Mouse (Mus musculus) hindbrain, embryonic 15.5 days (tissue): ENCODE data around the gene Wnk1. TPM values are rescaled to one million over a fixed set of nuclear protein-coding genes. Genes with fewer than 3 reads are reported as not detected.
A peak's percentile ranks its signal among the peaks of the same experiment; 100 is the strongest.
"Not testable (repeated sequence)": the region's sequence is repeated elsewhere in the genome, so short reads cannot be mapped to it uniquely, and the experiment has no call there.

ENCODE experiments used
- ATAC-seq: fragments of 200-750 bp; cut with Nextera tagmentation; 2 replicates; pipeline ENCODE4 v1.8.0; 2017; ENCODE audit warnings: low read depth, moderate number of reproducible peaks, moderate TSS enrichment; ENCODE audit not compliant: low FRiP score
- H3K27ac ChIP-seq: fragments of 300-500 bp; sonication (generic); replicated peaks from 2 replicates; pipeline ENCODE4 v1.5.1; 2015; ENCODE audit warnings: mild to moderate bottlenecking, inconsistent platforms
- H3K27me3 ChIP-seq: fragments of 300-500 bp; sonication (generic); 2 replicates; pipeline ENCODE4 v1.6.1; 2015; ENCODE audit warnings: control low read depth, inconsistent platforms
- H3K36me3 ChIP-seq: fragments of 300-500 bp; sonication (generic); 2 replicates; pipeline ENCODE4 v1.6.1; 2015; ENCODE audit warnings: control low read depth, inconsistent platforms
- H3K4me1 ChIP-seq: fragments of 300-500 bp; sonication (generic); replicated peaks from 2 replicates; pipeline ENCODE4 v1.6.1; 2015; ENCODE audit warnings: control low read depth, inconsistent platforms
- H3K4me2 ChIP-seq: fragments of 300-500 bp; sonication (generic); 2 replicates; pipeline ENCODE4 v1.6.1; 2015; ENCODE audit warnings: moderate library complexity, mild to moderate bottlenecking, inconsistent platforms
- H3K4me3 ChIP-seq: fragments of 300-500 bp; sonication (generic); 2 replicates; pipeline ENCODE4 v1.5.1; 2015; ENCODE audit warnings: mild to moderate bottlenecking, inconsistent platforms
- H3K9ac ChIP-seq: fragments of 300-500 bp; sonication (generic); 2 replicates; pipeline ENCODE4 v1.6.1; 2015; ENCODE audit warnings: inconsistent platforms
- H3K9me3 ChIP-seq: fragments of 300-500 bp; sonication (generic); 2 replicates; pipeline ENCODE4 v1.6.1; 2016; ENCODE audit warnings: control low read depth, inconsistent platforms
- WGBS: fragments of 180-500 bp; shearing (Covaris S2); methylation state at CpG from one replicate; pipeline ENCODE4 v1.1.7; 2015; 5-methylcytosine and 5-hydroxymethylcytosine counted together
- polyA plus RNA-seq: library from polyadenylated mRNA; unstranded; fragments of >200 nt; fragmentation: Nextera tagmentation; extraction: Ambion mirVana; gene quantifications from 2 replicates; pipeline ENCODE4 v1.2.1, GENCODE M21; 2015

The Wnk1 gene
- 46.6 and 48.4 TPM in 2 replicates for polyA plus RNA-seq

DNA sequence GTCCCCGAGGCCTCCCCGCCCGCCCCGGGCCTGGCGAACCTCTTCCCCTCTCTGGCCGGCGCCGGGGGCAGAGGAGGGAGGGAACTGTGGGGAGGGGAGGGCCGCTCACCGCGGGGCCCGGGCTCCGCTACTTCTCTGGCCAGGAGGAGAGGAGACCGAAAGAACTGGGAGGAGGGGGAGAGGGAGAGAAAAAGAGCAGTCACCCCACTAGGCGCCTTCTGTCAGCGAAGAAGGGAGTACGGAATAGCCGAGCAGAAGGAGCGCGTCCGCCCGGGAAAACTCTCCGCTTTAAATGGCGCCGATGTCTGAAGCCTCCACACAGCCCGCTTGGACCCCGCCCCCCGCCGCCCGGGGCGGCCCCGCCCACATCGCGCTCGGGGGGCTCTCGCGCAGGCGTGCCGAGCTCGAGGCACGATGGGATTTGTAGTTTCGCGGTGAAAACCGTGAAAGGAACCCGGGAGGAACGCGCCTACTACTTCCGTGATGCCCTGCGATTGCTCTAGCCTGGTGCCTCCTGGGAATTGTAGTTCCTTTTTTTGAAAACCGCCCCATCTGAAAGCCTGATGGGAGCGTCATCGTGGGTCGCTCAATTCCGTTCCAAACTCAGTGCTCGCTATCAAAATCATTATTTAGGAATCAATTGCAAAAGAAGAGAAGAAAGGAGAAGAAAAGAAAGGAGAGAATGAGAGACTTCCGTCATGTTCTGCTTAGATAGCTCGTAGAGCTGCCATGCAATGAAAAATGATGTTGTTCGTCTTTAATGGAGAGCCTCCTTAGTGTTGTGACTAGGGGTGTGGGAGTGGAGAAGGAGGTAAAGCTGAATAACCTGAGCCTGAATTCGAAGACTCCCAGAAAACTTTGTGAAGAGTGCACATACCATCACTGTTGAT, at the start of gene Wnk1:
Gene Wnk1 (minus strand): TSS at position 307 of the 890 bp plus-strand sequence.
- peak within 1 kb of the TSS; percentile 83 for H3K9ac ChIP-seq
- peak within 1 kb of the TSS; percentile 89 for H3K4me2 ChIP-seq
- H3K36me3 ChIP-seq, result no peaks in the 10 kb centered on the region
- H3K4me1 ChIP-seq, result peaks cover 24% of the 10 kb centered on the region
- under 1% methylated on average over 53 of the region's 59 CpGs for WGBS
- H3K4me3 ChIP-seq, result peak within 1 kb of the TSS; percentile 81
- H3K27me3 ChIP-seq, result no peaks in the 10 kb centered on the region
- peak; percentile 96 for ATAC-seq
- no peaks in the 10 kb centered on the region for H3K9me3 ChIP-seq
- peak within 1 kb of the TSS; percentile 98 for H3K27ac ChIP-seq

DNA sequence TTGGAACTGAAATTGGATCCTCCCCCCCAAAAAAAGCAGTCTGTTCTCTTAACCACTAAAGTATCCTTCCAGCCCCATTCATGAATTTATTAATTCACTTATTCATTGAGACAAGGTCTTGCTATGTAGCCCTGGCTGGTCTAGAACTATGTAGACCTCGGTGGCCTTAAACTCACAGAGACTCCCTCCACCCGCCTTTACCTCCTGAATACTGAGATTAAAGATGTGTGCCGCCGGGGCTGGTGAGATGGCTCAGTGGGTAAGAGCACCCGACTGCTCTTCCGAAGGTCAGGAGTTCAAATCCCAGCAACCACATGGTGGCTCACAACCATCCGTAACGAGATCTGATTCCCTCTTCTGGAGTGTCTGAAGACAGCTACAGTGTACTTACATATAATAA, 48.6 kb upstream of the Wnk1 start:
- H3K4me1 ChIP-seq, H3K4me3 ChIP-seq, ATAC-seq, H3K27ac ChIP-seq, H3K9ac ChIP-seq, H3K9me3 ChIP-seq, H3K27me3 ChIP-seq, H3K36me3 ChIP-seq, H3K4me2 ChIP-seq: not testable (repeated sequence)
- 92% methylated on average over 8 of the region's 8 CpGs for WGBS

DNA sequence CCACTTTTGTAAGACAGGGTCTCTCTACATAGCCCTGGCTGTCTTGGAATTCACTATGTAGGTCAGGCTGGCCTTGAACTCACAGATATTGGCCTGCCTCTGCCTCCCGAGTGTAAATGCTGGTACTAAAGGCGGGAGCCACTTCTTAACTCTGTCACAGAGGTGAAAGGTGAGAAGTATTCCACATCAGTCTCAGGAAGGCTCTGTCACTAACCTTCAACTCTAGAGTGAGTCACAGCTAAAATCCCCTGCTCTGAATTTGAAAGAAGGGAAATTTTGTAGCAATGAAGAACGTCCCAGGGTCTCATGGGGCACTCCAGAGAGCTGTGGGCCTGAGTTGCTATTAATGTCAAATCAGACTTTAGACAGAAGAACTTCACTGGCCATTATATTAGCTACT, 47.4 kb upstream of the Wnk1 start:
- no peaks in the 10 kb centered on the region for H3K36me3 ChIP-seq
- no peaks in the 10 kb centered on the region for H3K27me3 ChIP-seq
- H3K27ac ChIP-seq, result no peak overlapping the region
- no peak for ATAC-seq
- no peaks in the 10 kb centered on the region for H3K9me3 ChIP-seq
- 85% methylated on average over 3 of the region's 3 CpGs for WGBS
- no peaks in the 10 kb centered on the region for H3K4me1 ChIP-seq
- no peak overlapping the region for H3K4me2 ChIP-seq
- no peak overlapping the region for H3K4me3 ChIP-seq
- no peak overlapping the region for H3K9ac ChIP-seq

DNA sequence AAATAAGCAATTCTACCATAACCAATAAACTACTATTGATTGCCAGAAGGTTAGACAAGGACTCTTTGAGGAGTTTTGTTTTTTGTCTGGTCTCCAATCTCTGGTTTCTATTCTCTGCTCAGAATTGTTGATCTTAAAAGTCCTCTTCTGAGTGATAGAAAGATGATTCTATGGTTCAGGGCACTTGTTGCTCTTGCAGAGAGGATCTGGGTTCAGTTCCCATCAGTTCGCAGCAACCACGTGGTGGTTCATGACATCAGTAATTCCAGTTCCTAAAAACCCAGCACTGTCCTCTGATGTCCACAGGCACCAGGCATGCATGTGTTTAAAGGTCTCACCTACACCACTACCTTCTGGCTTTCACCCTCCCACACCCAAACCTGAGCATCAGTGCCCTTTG, 46.5 kb upstream of the Wnk1 start:
- Histone ChIP-seq H3K4me1 (no peaks in the 10 kb centered on the region), H3K27ac (no peak overlapping the region), H3K9me3 (no peaks in the 10 kb centered on the region), H3K9ac (no peak overlapping the region), H3K4me2 (no peak overlapping the region), H3K4me3 (no peak overlapping the region), H3K36me3 (no peaks in the 10 kb centered on the region), H3K27me3 (no peaks in the 10 kb centered on the region)
- 88% methylated on average over 2 of the region's 2 CpGs for WGBS
- no peak for ATAC-seq

DNA sequence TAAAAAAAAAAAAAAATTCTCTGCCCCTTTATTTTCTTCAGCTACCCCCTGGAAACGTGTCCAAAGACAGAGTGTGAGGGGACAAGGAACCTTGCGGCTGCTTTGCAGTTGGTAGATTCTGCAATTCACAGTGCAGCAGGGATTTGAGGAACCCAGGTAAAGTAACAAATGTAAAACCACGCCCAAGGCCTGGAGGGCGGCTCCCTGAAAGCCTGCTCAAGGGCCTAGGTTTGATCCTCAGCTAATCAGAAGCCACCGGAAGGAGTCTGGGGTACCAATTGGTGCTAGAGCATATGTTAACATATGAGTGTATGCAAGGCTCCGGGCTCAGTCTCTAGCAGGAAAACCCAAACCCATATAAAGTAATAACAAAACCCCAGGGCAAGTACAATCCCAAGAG, 45.0 kb upstream of the Wnk1 start:
- Histone ChIP-seq H3K4me2 (no peak overlapping the region), H3K27me3 (no peaks in the 10 kb centered on the region), H3K4me1 (no peaks in the 10 kb centered on the region), H3K27ac (no peak overlapping the region), H3K4me3 (no peak overlapping the region), H3K9ac (no peak overlapping the region), H3K36me3 (no peaks in the 10 kb centered on the region), H3K9me3 (no peaks in the 10 kb centered on the region)
- no peak for ATAC-seq
- WGBS, result 75% methylated on average over 6 of the region's 6 CpGs

DNA sequence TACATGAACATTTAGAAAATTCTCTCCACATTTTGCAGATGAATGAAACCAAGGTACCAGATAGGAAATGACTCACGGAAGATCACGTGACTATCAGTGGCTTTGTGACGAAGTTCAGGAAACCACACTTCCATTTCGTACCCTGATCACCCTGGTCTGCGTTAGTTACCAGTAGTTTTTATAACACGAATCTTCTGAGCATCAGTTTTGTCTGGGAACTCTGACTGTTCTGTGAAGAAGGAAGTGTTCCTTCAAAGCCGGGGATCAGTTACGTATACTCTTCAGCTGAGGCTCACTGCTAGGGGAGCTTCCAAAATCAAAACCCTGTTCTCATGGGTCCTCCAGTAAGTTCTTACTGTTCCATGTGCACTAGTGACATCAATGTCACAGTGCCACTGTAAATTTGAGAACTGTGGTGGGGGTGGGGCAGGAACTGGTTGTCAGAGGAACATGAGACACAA, 44.5 kb upstream of the Wnk1 start:
- no peak overlapping the region for H3K27ac ChIP-seq
- 91% methylated on average over 8 of the region's 8 CpGs for WGBS
- no peaks in the 10 kb centered on the region for H3K27me3 ChIP-seq
- H3K9ac ChIP-seq, result no peak overlapping the region
- H3K4me2 ChIP-seq, result no peak overlapping the region
- no peaks in the 10 kb centered on the region for H3K4me1 ChIP-seq
- H3K36me3 ChIP-seq, result no peaks in the 10 kb centered on the region
- H3K9me3 ChIP-seq, result no peaks in the 10 kb centered on the region
- no peak for ATAC-seq
- no peak overlapping the region for H3K4me3 ChIP-seq

DNA sequence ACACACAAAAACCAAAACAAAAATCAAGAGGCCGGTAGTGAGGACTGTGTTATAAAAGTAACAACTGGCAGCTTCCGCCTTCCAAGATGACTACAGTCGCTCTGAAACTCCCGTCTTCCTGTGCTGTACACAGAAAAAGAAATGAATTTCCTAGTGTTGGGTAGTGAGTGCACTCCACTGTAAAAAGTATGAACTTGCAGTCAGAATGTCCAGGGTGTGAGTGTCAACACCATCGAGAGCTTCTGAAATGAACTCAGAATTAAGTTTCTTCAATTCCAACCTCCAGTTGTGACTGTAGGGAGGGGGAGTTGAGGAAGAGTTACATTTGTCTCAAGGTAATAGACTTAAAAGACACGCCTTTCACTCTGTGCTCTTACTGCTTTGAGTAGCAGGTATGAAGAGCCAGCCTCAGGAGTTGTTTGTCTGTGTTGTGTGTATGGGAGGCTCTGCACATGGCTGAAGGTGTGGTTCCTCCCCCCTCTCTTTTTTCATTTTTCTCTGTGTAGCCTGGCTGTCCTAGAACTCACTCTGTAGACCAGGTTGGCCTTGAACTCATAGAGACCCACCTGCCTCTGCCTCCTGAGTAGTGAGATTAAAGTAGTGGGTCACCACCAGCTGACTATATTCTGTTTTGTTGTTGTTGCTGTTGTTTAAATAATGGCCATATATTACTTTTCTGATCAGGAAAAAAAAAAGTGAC, 43.9 kb upstream of the Wnk1 start:
- 93% methylated on average over 6 of the region's 6 CpGs for WGBS
- H3K4me3 ChIP-seq, result no peak overlapping the region
- no peaks in the 10 kb centered on the region for H3K27me3 ChIP-seq
- H3K36me3 ChIP-seq, result no peaks in the 10 kb centered on the region
- no peak for ATAC-seq
- no peaks in the 10 kb centered on the region for H3K9me3 ChIP-seq
- H3K4me1 ChIP-seq, result no peaks in the 10 kb centered on the region
- H3K4me2 ChIP-seq, result no peak overlapping the region
- H3K27ac ChIP-seq, result no peak overlapping the region
- no peak overlapping the region for H3K9ac ChIP-seq

DNA sequence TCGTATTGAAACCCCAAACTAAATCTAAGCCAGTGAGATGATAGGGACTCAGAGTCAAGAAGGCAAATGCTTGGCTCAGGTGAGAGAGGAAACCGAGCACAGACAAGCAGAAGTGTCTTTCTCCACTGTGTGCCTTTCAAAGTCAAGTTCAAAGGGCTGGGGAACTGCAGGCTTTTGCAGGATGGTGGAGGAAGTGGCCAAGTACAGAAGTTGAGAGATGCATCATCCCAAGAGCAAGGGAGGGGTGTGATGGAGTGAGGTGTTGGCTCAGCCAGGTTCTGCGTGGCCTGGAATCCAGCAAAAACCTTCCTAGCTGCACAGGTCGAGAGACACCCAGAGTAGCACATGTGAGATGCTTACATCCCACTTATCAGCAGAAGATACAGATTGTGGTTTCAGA, 43.0 kb upstream of the Wnk1 start:
- no peaks in the 10 kb centered on the region for H3K4me1 ChIP-seq
- no peak overlapping the region for H3K27ac ChIP-seq
- ATAC-seq, result no peak
- no peaks in the 10 kb centered on the region for H3K27me3 ChIP-seq
- 89% methylated on average over 4 of the region's 4 CpGs for WGBS
- H3K36me3 ChIP-seq, result no peaks in the 10 kb centered on the region
- no peak overlapping the region for H3K4me2 ChIP-seq
- no peak overlapping the region for H3K9ac ChIP-seq
- no peak overlapping the region for H3K4me3 ChIP-seq
- H3K9me3 ChIP-seq, result no peaks in the 10 kb centered on the region

DNA sequence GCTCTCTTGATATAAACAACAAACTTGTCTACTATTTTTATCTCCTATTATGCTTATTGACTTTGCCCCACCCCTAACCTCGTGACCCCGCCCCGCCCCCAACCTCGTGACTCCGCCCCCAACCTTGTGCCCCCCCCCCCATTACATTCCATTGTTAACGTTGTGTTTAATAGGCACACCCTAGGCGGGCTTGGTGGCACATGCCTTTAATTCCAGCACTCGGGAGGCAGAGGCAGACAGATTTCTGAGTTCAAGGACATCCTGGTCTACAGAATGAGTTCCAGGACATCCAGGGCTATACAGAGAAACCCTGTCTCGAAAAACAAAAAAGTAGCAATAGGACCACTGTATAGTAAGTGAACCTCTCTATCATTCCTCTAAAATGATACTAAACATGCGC, 41.1 kb upstream of the Wnk1 start:
- Histone ChIP-seq H3K27ac (no peak overlapping the region), H3K27me3 (no peaks in the 10 kb centered on the region), H3K4me3 (no peak overlapping the region), H3K4me2 (no peak overlapping the region), H3K4me1 (no peaks in the 10 kb centered on the region), H3K36me3 (no peaks in the 10 kb centered on the region), H3K9me3 (no peaks in the 10 kb centered on the region), H3K9ac (no peak overlapping the region)
- no peak for ATAC-seq
- 86% methylated on average over 10 of the region's 10 CpGs for WGBS

DNA sequence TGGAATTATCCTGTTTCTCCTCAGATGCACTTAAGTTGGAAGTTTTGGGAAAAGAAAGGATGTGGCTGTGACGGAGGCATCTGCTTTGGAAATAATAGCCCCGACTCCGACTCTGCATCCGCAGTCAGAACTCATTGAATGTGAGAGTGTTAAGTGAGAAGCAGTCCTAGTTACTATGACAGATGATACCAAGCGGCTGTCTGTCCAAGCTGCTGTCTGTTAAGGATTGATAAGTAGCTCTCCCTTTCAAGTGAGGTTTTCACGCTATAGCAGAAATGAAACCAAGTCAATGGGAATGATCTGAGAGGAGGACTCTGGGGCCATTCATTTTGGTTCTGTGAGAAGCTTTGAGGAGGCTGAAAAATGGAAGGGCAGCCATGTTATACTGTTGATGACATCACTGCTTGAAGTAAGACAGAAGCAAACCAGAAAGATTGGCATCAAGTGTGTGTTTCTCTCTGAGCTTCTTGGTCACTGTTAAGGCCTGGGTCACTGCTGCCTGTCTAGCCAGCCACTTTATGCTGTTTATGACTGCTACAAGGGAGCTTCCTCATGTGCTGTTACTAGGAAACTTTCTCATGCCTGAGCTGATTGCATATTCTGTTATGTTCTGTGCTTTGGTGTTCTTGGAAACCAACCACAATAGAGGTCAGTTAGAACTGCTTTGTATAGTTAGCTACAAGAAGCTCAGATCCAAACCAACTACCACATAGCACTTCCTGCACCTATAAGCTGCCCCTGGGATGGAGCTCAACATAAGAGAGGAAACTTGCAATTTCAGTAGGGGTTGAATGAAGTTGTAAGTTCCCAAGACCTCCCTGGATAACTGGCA, 38.4 kb upstream of the Wnk1 start:
- 85% methylated on average over 6 of the region's 6 CpGs for WGBS
- no peak for ATAC-seq
- H3K9me3 ChIP-seq, result no peaks in the 10 kb centered on the region

GRCm38 (mm10) chr6:120072630-120073029, 34.2 kb upstream of the Wnk1 start:
- no peak for ATAC-seq
- no peaks in the 10 kb centered on the region for H3K27me3 ChIP-seq
- H3K4me2 ChIP-seq, result no peak overlapping the region
- no peaks in the 10 kb centered on the region for H3K9me3 ChIP-seq
- H3K4me3 ChIP-seq, result no peak overlapping the region
- no peak overlapping the region for H3K27ac ChIP-seq
- WGBS, result 89% methylated on average over 2 of the region's 2 CpGs
- H3K9ac ChIP-seq, result no peak overlapping the region
- no peaks in the 10 kb centered on the region for H3K4me1 ChIP-seq
- no peaks in the 10 kb centered on the region for H3K36me3 ChIP-seq

More for the DNA sequence above, 38.4 kb upstream of the Wnk1 start:
- no peak overlapping the region for H3K4me2 ChIP-seq
- no peaks in the 10 kb centered on the region for H3K4me1 ChIP-seq
- no peak overlapping the region for H3K27ac ChIP-seq
- H3K9ac ChIP-seq, result no peak overlapping the region
- H3K4me3 ChIP-seq, result no peak overlapping the region
- no peaks in the 10 kb centered on the region for H3K27me3 ChIP-seq
- no peaks in the 10 kb centered on the region for H3K36me3 ChIP-seq

GRCm38 (mm10) chr6:120069546-120069945, 31.1 kb upstream of the Wnk1 start:
- no peak overlapping the region for H3K4me3 ChIP-seq
- no peak overlapping the region for H3K4me2 ChIP-seq
- H3K27me3 ChIP-seq, result no peaks in the 10 kb centered on the region
- no peak overlapping the region for H3K9ac ChIP-seq
- whole genome bisulfite sequencing, result 78% methylated on average over 3 of the region's 3 CpGs
- no peak for ATAC-seq
- no peaks in the 10 kb centered on the region for H3K4me1 ChIP-seq
- no peaks in the 10 kb centered on the region for H3K9me3 ChIP-seq
- no peaks in the 10 kb centered on the region for H3K36me3 ChIP-seq
- H3K27ac ChIP-seq, result no peak overlapping the region
